Mouse (Mus musculus) forebrain, embryonic 10.5 days (tissue): Measurements from ENCODE around the gene Gm28434. TPM values are rescaled to one million over a fixed set of nuclear protein-coding genes. Genes with fewer than 3 reads are reported as not detected.

Experiments used
- DNase-seq: peaks from one replicate; pipeline ENCODE4 v3.0.0-alpha.2; 2017; ENCODE audit warnings: low spot score; ENCODE audit errors: extremely low spot score
- H3K27ac ChIP-seq: fragments of 300-500 bp; sonication (generic); 2 replicates; pipeline ENCODE4 v1.5.1; 2016; ENCODE audit warnings: mild to moderate bottlenecking
- H3K27me3 ChIP-seq: fragments of 300-500 bp; sonication (generic); 2 replicates; pipeline ENCODE4 v1.6.1; 2016; ENCODE audit warnings: mild to moderate bottlenecking; ENCODE audit not compliant: poor library complexity, severe bottlenecking
- H3K36me3 ChIP-seq: fragments of 300-500 bp; sonication (generic); replicated peaks from 2 replicates; pipeline ENCODE4 v1.6.1; 2016; ENCODE audit warnings: mild to moderate bottlenecking, moderate library complexity
- H3K4me1 ChIP-seq: fragments of 300-500 bp; sonication (generic); 2 replicates; pipeline ENCODE4 v1.6.1; 2016
- H3K4me3 ChIP-seq: fragments of 300-500 bp; sonication (generic); 2 replicates; pipeline ENCODE4 v1.5.1; 2016; ENCODE audit warnings: mild to moderate bottlenecking, moderate library complexity
- H3K9me3 ChIP-seq: fragments of 300-500 bp; sonication (generic); 2 replicates; pipeline ENCODE4 v1.6.1; 2016; ENCODE audit warnings: mild to moderate bottlenecking, moderate library complexity
- WGBS: fragments of 180-500 bp; shearing (Covaris S2); methylation state at CpG from one replicate; pipeline ENCODE4 v1.1.7; 2016; 5-methylcytosine and 5-hydroxymethylcytosine counted together
- polyA plus RNA-seq: library from polyadenylated mRNA; unstranded; fragments of >200 nt; fragmentation: Nextera tagmentation; extraction: Ambion mirVana; gene quantifications from 2 replicates; pipeline ENCODE4 v1.2.1, GENCODE M21; 2016

The Gm28434 gene
- not detected in 2 replicates for polyA plus RNA-seq

DNA sequence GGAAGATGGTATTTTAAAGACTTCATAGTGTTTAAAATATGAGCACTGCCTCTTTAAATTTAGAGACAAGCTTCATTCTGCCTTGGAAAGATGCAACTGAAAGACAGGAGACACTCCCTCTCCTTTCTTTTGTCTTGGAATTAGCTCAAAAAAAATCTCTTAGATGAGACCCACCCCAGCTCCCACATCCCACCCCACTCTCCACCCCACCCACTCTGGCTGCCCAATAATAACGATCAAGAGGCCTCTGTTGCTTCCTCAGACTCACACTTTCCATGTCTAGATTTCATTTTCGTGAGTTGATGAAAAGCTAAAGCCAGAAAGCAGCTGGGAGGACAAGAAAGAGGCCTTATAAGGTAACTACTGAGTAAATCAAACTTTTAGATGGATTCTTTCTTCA is at the start of gene Gm28434, which contains the start of gene 2310003L06Rik:
Gene Gm28434, plus strand, starts transcription at position 317 of the 400 bp plus-strand sequence.
Gene 2310003L06Rik, plus strand, starts transcription at position 259 of the 400 bp plus-strand sequence.
- H3K36me3 ChIP-seq: no peaks in the 10 kb centered on the region
- 65% methylated on average over 2 of the region's 2 CpGs for WGBS
- H3K4me3 ChIP-seq: no peak within 1 kb of the TSS
- no peaks in the 10 kb centered on the region for H3K4me1 ChIP-seq
- no peak within 1 kb of the TSS for H3K27ac ChIP-seq
- H3K9me3 ChIP-seq: no peaks in the 10 kb centered on the region
- H3K27me3 ChIP-seq: no peaks in the 10 kb centered on the region
- DNase-seq: no peak

DNA sequence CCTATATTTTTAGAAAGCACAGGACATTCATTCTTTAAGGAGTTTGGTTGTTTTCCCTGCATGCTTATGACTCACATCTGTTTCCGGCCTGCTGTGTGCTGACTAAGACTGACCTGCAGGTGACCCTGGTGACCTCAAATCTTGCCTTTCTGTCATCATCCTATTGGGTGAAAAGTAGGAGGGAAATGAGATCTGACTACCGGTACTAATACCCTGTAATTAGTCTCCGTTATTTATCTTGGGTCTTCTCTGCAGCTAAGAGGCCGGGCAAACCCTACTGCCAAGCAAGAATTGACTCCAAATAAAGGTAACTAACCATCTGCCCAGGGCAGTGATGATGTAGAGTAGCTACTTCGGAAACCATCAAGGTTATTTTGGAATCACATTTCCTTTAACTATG is 43.9 kb upstream of the Gm28434 start, which contains the start of gene Csn3:
Gene Csn3, plus strand, starts transcription at position 208 of the 400 bp plus-strand sequence.
- Histone ChIP-seq H3K9me3 (no peaks in the 10 kb centered on the region), H3K27ac (no peak within 1 kb of the TSS), H3K4me1 (peaks cover 18% of the 10 kb centered on the region; the same call in 1 of the 2 replicates), H3K27me3 (no peaks in the 10 kb centered on the region), H3K36me3 (no peaks in the 10 kb centered on the region), H3K4me3 (no peak within 1 kb of the TSS)
- no peak for DNase-seq
- 21% methylated on average over 5 of the region's 5 CpGs for WGBS

GRCm38 (mm10) chr5:87931603-87932002 is 37.7 kb upstream of the Gm28434 start:
- H3K27ac ChIP-seq: no peak overlapping the region
- H3K4me1 ChIP-seq: no peaks in the 10 kb centered on the region
- no peaks in the 10 kb centered on the region for H3K36me3 ChIP-seq
- H3K27me3 ChIP-seq: no peaks in the 10 kb centered on the region
- no peak for DNase-seq
- WGBS: 44% methylated on average over 1 of the region's 1 CpGs
- no peak overlapping the region for H3K4me3 ChIP-seq
- H3K9me3 ChIP-seq: no peaks in the 10 kb centered on the region

DNA sequence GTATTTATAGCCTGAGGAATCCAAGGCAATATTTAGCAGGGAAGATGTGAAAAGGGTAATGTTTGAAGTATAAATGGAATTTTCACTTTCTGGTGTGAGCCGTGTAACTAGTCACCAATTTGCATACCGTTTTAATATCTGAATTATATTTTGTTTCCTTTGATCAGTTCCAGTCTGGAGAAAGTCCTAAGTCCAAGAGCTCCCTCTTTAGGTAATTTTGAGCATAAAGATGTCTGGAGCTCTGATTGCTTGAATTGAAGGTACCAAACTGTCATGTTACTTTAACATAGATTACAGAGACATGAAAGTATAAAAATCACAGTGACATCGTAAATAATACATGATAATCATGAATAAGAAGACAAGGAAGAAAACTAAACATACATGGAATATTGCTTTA is 28.6 kb upstream of the Gm28434 start:
- Histone ChIP-seq H3K4me3 (no peak overlapping the region), H3K27ac (no peak overlapping the region), H3K4me1 (no peaks in the 10 kb centered on the region), H3K27me3 (no peaks in the 10 kb centered on the region), H3K36me3 (no peaks in the 10 kb centered on the region), H3K9me3 (no peaks in the 10 kb centered on the region)
- no peak for DNase-seq
- 56% methylated on average over 3 of the region's 3 CpGs for WGBS

- Histone ChIP-seq H3K4me3 (no peak overlapping the region), H3K27ac (no peak overlapping the region), H3K9me3 (no peaks in the 10 kb centered on the region), H3K27me3 (no peaks in the 10 kb centered on the region), H3K4me1 (no peaks in the 10 kb centered on the region), H3K36me3 (no peaks in the 10 kb centered on the region)
- DNase-seq: no peak
These were observed 26.8 kb upstream of the Gm28434 start for GRCm38 (mm10) chr5:87942515-87942914.

DNA sequence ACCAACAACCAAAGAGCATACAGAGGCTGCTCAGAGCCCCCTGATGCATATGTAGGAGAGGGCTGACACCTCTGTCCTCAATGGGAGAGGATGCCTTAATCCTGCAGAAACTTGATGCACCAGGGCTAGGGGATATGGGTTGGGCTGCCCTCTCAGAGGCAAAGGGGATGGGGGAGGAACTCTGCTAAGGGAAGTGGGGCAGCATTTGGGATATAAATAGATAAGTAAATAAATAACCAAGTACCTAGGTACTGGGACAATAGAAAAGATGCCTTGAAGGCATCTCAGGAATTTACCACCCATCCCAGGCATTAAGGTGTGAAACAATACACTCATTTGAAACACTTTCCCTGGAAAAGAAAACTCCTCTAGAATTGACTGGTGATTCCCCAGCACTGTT is 17.5 kb upstream of the Gm28434 start:
- H3K27me3 ChIP-seq: no peaks in the 10 kb centered on the region
- no peak overlapping the region for H3K27ac ChIP-seq
- H3K9me3 ChIP-seq: no peaks in the 10 kb centered on the region
- H3K36me3 ChIP-seq: no peaks in the 10 kb centered on the region
- H3K4me1 ChIP-seq: no peaks in the 10 kb centered on the region
- DNase-seq: no peak
- H3K4me3 ChIP-seq: no peak overlapping the region

DNA sequence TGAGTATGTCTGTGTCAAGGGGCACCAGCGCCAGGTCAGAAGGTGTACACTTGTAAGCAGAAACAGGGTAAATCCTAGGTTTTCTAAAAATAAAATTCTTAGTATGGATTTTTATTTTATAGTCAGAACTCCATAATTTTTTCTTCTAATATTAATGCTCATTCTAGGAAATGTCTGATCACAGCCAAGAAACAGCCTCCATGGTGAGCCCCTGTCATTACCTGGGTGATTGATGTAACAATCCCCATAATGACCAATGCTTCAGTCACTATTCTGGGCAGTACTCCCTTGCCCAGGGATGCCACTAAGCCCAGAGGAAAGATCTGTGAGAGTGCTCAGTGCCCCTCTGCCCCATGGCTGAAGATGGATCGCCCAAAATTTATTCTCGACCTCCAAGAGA is 9.8 kb downstream of the Gm28434 start, which contains the start of gene Cabs1:
Gene Cabs1, plus strand, starts transcription at position 301 of the 400 bp plus-strand sequence.
- WGBS: 92% methylated on average over 3 of the region's 3 CpGs
- no peak within 1 kb of the TSS for H3K27ac ChIP-seq
- no peaks in the 10 kb centered on the region for H3K36me3 ChIP-seq
- no peaks in the 10 kb centered on the region for H3K9me3 ChIP-seq
- no peak for DNase-seq
- H3K4me1 ChIP-seq: no peaks in the 10 kb centered on the region
- H3K4me3 ChIP-seq: no peak within 1 kb of the TSS
- H3K27me3 ChIP-seq: no peaks in the 10 kb centered on the region

DNA sequence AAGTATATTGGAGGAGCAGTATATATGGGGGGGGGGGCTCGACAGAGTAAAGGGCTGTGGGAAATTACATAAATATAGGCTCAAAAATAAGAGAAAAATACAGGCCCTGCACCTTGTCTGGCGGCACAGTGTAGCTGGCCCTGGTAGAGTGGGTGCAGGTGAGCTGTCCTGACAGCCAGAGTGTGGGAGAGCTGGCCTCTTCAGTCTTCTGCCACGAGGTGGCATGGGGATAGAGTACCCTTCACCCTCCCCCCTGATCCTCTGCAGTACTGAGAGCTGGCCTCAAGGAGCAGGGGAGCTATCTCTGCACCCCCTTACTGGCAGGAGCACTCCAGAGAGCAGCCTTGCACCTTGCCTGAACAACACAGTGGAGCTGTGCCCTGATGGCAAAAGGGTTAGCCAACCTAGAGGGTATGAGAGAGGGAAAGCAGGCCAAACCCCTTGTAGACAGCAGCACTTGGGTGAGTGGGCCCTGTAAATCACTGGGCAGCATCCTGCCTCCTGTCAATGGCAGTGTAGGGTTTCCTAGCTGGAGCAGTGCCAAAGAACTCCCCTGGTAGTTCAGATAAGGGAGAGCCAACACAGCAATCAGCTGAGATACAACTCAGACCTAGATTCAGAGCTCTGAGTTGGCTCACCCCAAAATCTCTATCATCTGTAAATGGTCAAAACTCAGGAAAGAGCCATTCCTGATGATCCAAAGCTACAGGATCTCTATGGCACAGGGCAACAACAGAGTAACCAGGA is 13.3 kb downstream of the Gm28434 start:
- no peak overlapping the region for H3K27ac ChIP-seq
- no peaks in the 10 kb centered on the region for H3K4me1 ChIP-seq
- no peaks in the 10 kb centered on the region for H3K9me3 ChIP-seq
- 70% methylated on average over 3 of the region's 3 CpGs for WGBS
- no peaks in the 10 kb centered on the region for H3K27me3 ChIP-seq
- DNase-seq: no peak
- H3K4me3 ChIP-seq: no peak overlapping the region
- no peaks in the 10 kb centered on the region for H3K36me3 ChIP-seq

DNA sequence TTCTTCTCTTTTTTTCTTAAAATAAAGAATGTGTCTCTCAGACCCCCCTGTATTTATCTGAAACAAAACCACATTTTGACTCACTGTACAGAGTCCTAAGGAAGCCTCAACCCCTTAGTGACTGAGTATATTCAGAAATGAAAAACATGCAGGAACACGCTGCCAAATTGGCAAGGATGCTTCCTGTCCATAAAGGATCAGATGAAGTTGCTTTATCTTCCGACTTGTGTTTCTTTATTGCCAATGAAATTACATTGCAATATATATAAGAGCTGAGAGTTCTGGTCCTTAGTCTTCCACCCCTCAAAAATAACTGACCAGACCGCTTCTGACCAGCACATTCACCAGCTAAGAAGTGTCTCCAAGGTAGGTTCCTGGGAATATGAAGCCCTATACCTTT is 32.9 kb downstream of the Gm28434 start, which contains the start of gene Smr3a:
Gene Smr3a, plus strand, starts transcription at position 301 of the 400 bp plus-strand sequence.
- no peaks in the 10 kb centered on the region for H3K4me1 ChIP-seq
- no peak for DNase-seq
- 96% methylated on average over 3 of the region's 3 CpGs for WGBS
- no peak within 1 kb of the TSS for H3K27ac ChIP-seq
- no peaks in the 10 kb centered on the region for H3K27me3 ChIP-seq
- H3K9me3 ChIP-seq: no peaks in the 10 kb centered on the region
- H3K4me3 ChIP-seq: no peak within 1 kb of the TSS
- no peaks in the 10 kb centered on the region for H3K36me3 ChIP-seq

DNA sequence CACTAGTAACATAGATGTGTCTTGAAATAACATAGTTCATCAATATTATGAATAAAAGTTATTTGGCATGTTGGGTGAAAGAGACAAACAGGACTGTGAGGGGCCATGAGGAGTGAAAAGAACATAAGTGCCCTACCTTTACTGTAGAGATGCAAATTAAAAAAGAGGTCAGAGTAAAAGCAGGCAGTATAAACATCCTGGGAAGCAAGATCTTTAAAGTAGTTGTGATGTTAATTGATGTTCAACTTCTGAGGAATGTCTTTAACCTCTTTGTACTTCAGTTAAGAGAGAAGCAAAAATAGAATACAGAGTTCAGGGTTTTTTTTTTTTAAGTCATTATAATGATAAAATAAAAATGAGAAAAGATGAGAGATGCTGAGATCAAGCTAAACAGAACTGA is 35.9 kb downstream of the Gm28434 start:
- no peaks in the 10 kb centered on the region for H3K9me3 ChIP-seq
- no peaks in the 10 kb centered on the region for H3K36me3 ChIP-seq
- H3K27me3 ChIP-seq: no peaks in the 10 kb centered on the region
- DNase-seq: no peak
- no peaks in the 10 kb centered on the region for H3K4me1 ChIP-seq
- no peak overlapping the region for H3K4me3 ChIP-seq
- no peak overlapping the region for H3K27ac ChIP-seq

Other genes with a start within 250 kb of the Gm28434 start
- gene Csn1s2a, start 194.9 kb upstream of the Gm28434 start, polyA plus RNA-seq: not detected in 2 replicates
- not detected in 2 replicates for gene Csn1s2b, start 161.4 kb upstream of the Gm28434 start, polyA plus RNA-seq
- gene Prr27, start 143.8 kb upstream of the Gm28434 start, polyA plus RNA-seq: not detected in 2 replicates
- not detected in 2 replicates for gene Odam, start 84.5 kb upstream of the Gm28434 start, polyA plus RNA-seq
- 0.37 and 0.52 TPM in 2 replicates for gene Csn3, start 43.9 kb upstream of the Gm28434 start, polyA plus RNA-seq
- gene 2310003L06Rik, start 58 bp upstream of the Gm28434 start, polyA plus RNA-seq: not detected in 2 replicates
- gene Cabs1, start 9.9 kb downstream of the Gm28434 start, polyA plus RNA-seq: not detected in 2 replicates
- gene Smr3a, start 33.0 kb downstream of the Gm28434 start, polyA plus RNA-seq: not detected in 2 replicates
- gene Smr2, start 117.0 kb downstream of the Gm28434 start, polyA plus RNA-seq: not detected in 2 replicates
- not detected in 2 replicates for gene Gm11116, start 142.0 kb downstream of the Gm28434 start, polyA plus RNA-seq
- not detected in 2 replicates for gene Gm11115, start 184.6 kb downstream of the Gm28434 start, polyA plus RNA-seq